Comparison of ENCODE assay signal across 24 mouse cellular contexts in the genomic region with DNA sequence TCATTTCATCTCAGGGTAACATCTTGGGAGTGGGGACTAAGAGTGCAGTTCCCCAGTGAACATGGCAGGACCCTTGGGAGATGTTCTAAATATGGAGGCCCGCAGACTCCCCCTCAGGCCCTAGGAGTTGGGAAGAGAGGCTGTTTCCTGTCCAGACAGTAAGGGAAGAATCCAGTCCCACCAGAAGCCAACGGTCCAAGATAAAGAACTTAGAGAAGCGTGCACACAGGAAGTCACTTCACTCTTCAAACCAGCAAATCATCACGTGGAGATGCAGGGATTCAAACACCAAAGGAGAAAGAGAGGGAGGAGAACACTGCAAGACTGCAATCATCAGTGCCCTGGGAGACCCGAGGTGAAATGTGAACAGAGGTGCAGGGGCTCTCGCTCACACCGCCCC. TPM values are rescaled to one million over a fixed set of nuclear protein-coding genes. Genes with fewer than 3 reads are reported as not detected.
DNase-seq lines count a peak whose midpoint lies in the region; ATAC-seq and TF ChIP-seq lines count a peak whose summit lies in the region.
"Had no signal": no experiment of that assay in that cellular context is flagged by ENCODE, and none has a peak within 500 bp of the region (broad histone marks: within the 10 kb centered on the region; RNA-seq: fewer than 3 reads in every experiment).

No protein-coding gene starts in this region.

- TF ChIP-seq CTCF in kidney, adult 2 months (conservative IDR thresholded peaks at IDR 0.05; ENCODE audit: insufficient read depth, insufficient read length, low read depth, low read length): no peak

- no peaks in the 10 kb centered on the region for H3K36me3 ChIP-seq in heart, embryonic 12.5 days
- no peaks in the 10 kb centered on the region for H3K36me3 ChIP-seq in kidney, adult 2 months (ENCODE audit: control insufficient read depth, insufficient read depth, low read length)
- no peaks in the 10 kb centered on the region for H3K36me3 ChIP-seq in midbrain, embryonic 13.5 days
- no peaks in the 10 kb centered on the region for H3K36me3 ChIP-seq in midbrain, embryonic 14.5 days (ENCODE audit: control insufficient read depth, insufficient read depth, low read length)
- H3K36me3 ChIP-seq: forebrain, embryonic 10.5 days had no signal

- H3K9me3 ChIP-seq in heart, embryonic 12.5 days (replicated peaks): no peaks in the 10 kb centered on the region
- H3K9me3 ChIP-seq in midbrain, embryonic 13.5 days: no peaks in the 10 kb centered on the region
- no peaks in the 10 kb centered on the region for H3K9me3 ChIP-seq in midbrain, embryonic 14.5 days (ENCODE audit: control insufficient read depth, low read length)
- H3K9me3 ChIP-seq: forebrain, embryonic 10.5 days; forebrain, embryonic 13.5 days had no signal

- H3K27ac ChIP-seq in heart, embryonic 12.5 days (ENCODE audit: poor library complexity, severe bottlenecking): no peak overlapping the region
- H3K27ac ChIP-seq in kidney, adult 2 months (ENCODE audit: insufficient read depth, low read depth, low read length): no peak overlapping the region
- no peak overlapping the region for H3K27ac ChIP-seq in midbrain, embryonic 13.5 days
- H3K27ac ChIP-seq in midbrain, embryonic 14.5 days (replicated peaks; ENCODE audit: low read depth, low read length): no peak overlapping the region
- H3K27ac ChIP-seq: forebrain, embryonic 10.5 days; forebrain, embryonic 13.5 days; heart, adult 2 months; hindbrain, embryonic 14.5 days; hindbrain, postnatal 0 days had no signal

- 48% methylated on average over 7 of the region's 7 CpGs for WGBS in heart, embryonic 12.5 days
- WGBS in kidney, adult 2 months: 60% methylated on average over 7 of the region's 7 CpGs
- 78% methylated on average over 7 of the region's 7 CpGs for WGBS in midbrain, embryonic 13.5 days
- WGBS in midbrain, embryonic 14.5 days: 76% methylated on average over 7 of the region's 7 CpGs

- no peak overlapping the region for H3K9ac ChIP-seq in heart, embryonic 12.5 days
- H3K9ac ChIP-seq in midbrain, embryonic 13.5 days (replicated peaks): 0 out of 2 replicates have a peak overlapping the region, but pooled peaks have one; percentile 28
- no peak overlapping the region for H3K9ac ChIP-seq in midbrain, embryonic 14.5 days (replicated peaks; ENCODE audit: low read length)
- H3K9ac ChIP-seq: forebrain, embryonic 13.5 days; hindbrain, embryonic 14.5 days had no signal

- peak; percentile 9 for DNase-seq in heart, adult 8-10 months (ENCODE audit: low spot score)
- DNase-seq in kidney, postnatal 10 days: peak; percentile 22
- no peak for DNase-seq in kidney, adult 2 months
- DNase-seq in midbrain, embryonic 14.5 days: no peak
- DNase-seq in cerebellum, postnatal 14 days: no peak
- DNase-seq: adrenal gland, adult 8-10 months; adrenal gland, postnatal 25 days; cerebellum, adult 11-12 months; cerebellum, adult 8-10 months; cerebellum, postnatal 10 days; gastrocnemius, postnatal 10 days; kidney, adult 18-20 months had no signal

- H3K27me3 ChIP-seq in heart, embryonic 12.5 days (replicated peaks): no peaks in the 10 kb centered on the region
- H3K27me3 ChIP-seq in kidney, adult 2 months (replicated peaks; ENCODE audit: control insufficient read depth, insufficient read depth, low read length): no peaks in the 10 kb centered on the region
- H3K27me3 ChIP-seq in midbrain, embryonic 13.5 days: no peaks in the 10 kb centered on the region
- H3K27me3 ChIP-seq in midbrain, embryonic 14.5 days (ENCODE audit: control insufficient read depth, insufficient read depth, low read length): no peaks in the 10 kb centered on the region

- H3K4me1 ChIP-seq in heart, embryonic 12.5 days (replicated peaks): peaks cover 11% of the 10 kb centered on the region
- no peaks in the 10 kb centered on the region; the same call in 1 of the 2 replicates for H3K4me1 ChIP-seq in kidney, adult 2 months (ENCODE audit: control insufficient read depth, insufficient read depth, low read length)
- 0 out of 2 replicates have a peak, but pooled peaks cover 7% of the 10 kb centered on the region for H3K4me1 ChIP-seq in midbrain, embryonic 13.5 days (replicated peaks)
- H3K4me1 ChIP-seq in midbrain, embryonic 14.5 days (ENCODE audit: control insufficient read depth, insufficient read depth, low read length): no peaks in the 10 kb centered on the region; the same call in 1 of the 2 replicates

- H3K4me3 ChIP-seq in heart, embryonic 12.5 days: no peak overlapping the region
- H3K4me3 ChIP-seq in kidney, adult 2 months (ENCODE audit: insufficient read depth, low read depth, low read length): no peak overlapping the region
- no peak overlapping the region for H3K4me3 ChIP-seq in midbrain, embryonic 13.5 days (replicated peaks)
- no peak overlapping the region for H3K4me3 ChIP-seq in midbrain, embryonic 14.5 days (replicated peaks; ENCODE audit: low read depth, low read length)
- H3K4me3 ChIP-seq: forebrain, embryonic 10.5 days; forebrain, embryonic 13.5 days; heart, adult 2 months had no signal

- ATAC-seq in heart, embryonic 12.5 days (ENCODE audit: insufficient number of reproducible peaks, low FRiP score): no peak
- no peak for ATAC-seq in midbrain, embryonic 13.5 days
- ATAC-seq in midbrain, embryonic 14.5 days (ENCODE audit: low FRiP score, low TSS enrichment): no peak
- ATAC-seq: activated CD4-positive, CD25-positive, alpha-beta regulatory T cell, adult 4 months; CD4-positive, CD25-positive, alpha-beta regulatory T cell, adult 4 months; forebrain, embryonic 13.5 days; forebrain, embryonic 16.5 days; hindbrain, postnatal 0 days; inflammation-experienced regulatory T-cells, adult 6 months; intestine, embryonic 16.5 days had no signal

- no peak for TF ChIP-seq POLR2A in kidney, adult 2 months (IDR thresholded peaks at IDR 0.05; ENCODE audit: low read depth, low read length)

- H3K4me2 ChIP-seq in heart, embryonic 12.5 days: no peak overlapping the region
- no peak overlapping the region for H3K4me2 ChIP-seq in midbrain, embryonic 13.5 days (replicated peaks)
- no peak overlapping the region for H3K4me2 ChIP-seq in midbrain, embryonic 14.5 days (ENCODE audit: low read length)
- H3K4me2 ChIP-seq: forebrain, embryonic 13.5 days; hindbrain, embryonic 14.5 days had no signal

RNA-seq across cellular contexts. Expression of a gene that starts 18.8 kb away (rescaled TPM):
- 10 to 100 TPM in 2 of 4 experiments, 1 to 10 TPM in 2; 8.7 to 11.1 (median 9.9) TPM for total RNA-seq in heart, adult 8-10 months (2022)
- 42.9 and 52.8 TPM in 2 replicates for polyA plus RNA-seq in heart, embryonic 12.5 days (2016; fragmentation: Nextera tagmentation; extraction: Ambion mirVana)
- 1.3 and 1.8 TPM in 2 replicates for polyA plus RNA-seq in kidney, adult 2 months (2012; rRNA removed)
- 73.9 and 78.5 TPM in 2 replicates for polyA plus RNA-seq in midbrain, embryonic 13.5 days (2015; fragmentation: Nextera tagmentation; extraction: Ambion mirVana)
- polyA plus RNA-seq in midbrain, embryonic 14.5 days (2014; fragmentation: Nextera tagmentation; extraction: Ambion mirVana): 50.5 and 54.7 TPM in 2 replicates

Comparison
In these comparisons a context has a peak if more than half of its experiments do, and no peak if none do; other contexts are left out.
1. DNase-seq: peak in heart, adult 8-10 months (single experiment) and kidney, postnatal 10 days (single experiment); none in kidney, adult 2 months (single experiment), midbrain, embryonic 14.5 days (single experiment) and cerebellum, postnatal 14 days (0 of 2).
2. RNA of a gene that starts 18.8 kb away (polyA plus RNA-seq): 73.9 to 78.5 TPM in midbrain, embryonic 13.5 days, 50.5 to 54.7 TPM in midbrain, embryonic 14.5 days and 42.9 to 52.8 TPM in heart, embryonic 12.5 days; 1.3 to 1.8 TPM in kidney, adult 2 months; every median in the first group is over 10 times any median in the second.